Mouse (Mus musculus): ENCODE data around the gene F2rl2.

GRCm38 (mm10) chr13:95651870-95652668 is 44.6 kb upstream of the F2rl2 start:
- TF ChIP-seq CTCF (IDR thresholded peaks at IDR 0.05; ENCODE audit: borderline replicate concordance, extremely low read depth, insufficient read depth, insufficient read length): no peak
- TF ChIP-seq POLR2A (IDR thresholded peaks at IDR 0.05; ENCODE audit: borderline replicate concordance, extremely low read depth, insufficient read depth, insufficient read length, poor library complexity, severe bottlenecking): no peak
